Mouse (Mus musculus) R1 (cell line): ENCODE results near the gene Hsd3b5.
"Not testable (repeated sequence)": the region's sequence is repeated elsewhere in the genome, so short reads cannot be mapped to it uniquely, and the experiment has no call there.

Experiments
- DNase-seq: peaks from one replicate; pipeline ENCODE4 v3.0.0-alpha.2; 2018; ENCODE audit warnings: low read depth, low spot score

The Hsd3b5 gene

GRCm38 (mm10) chr3:98630152-98630551 lies at the start of gene Hsd3b5:
Hsd3b5 (minus strand) TSS chr3:98630252.
- DNase-seq, result no peak

- DNase-seq, result no peak
These were observed 5.1 kb upstream of the Hsd3b5 start for GRCm38 (mm10) chr3:98635145-98635544.

GRCm38 (mm10) chr3:98629633-98630032 lies 419 bp downstream of the Hsd3b5 start:
- DNase-seq, result no peak

- DNase-seq, result not testable (repeated sequence)
These were observed 13.3 kb downstream of the Hsd3b5 start for GRCm38 (mm10) chr3:98616786-98617185.

GRCm38 (mm10) chr3:98616244-98616643 lies 13.8 kb downstream of the Hsd3b5 start:
- DNase-seq, result not testable (repeated sequence)

GRCm38 (mm10) chr3:98614406-98614927 lies 15.6 kb downstream of the Hsd3b5 start:
- DNase-seq, result not testable (repeated sequence)

GRCm38 (mm10) chr3:98613963-98614362 lies 16.1 kb downstream of the Hsd3b5 start:
- DNase-seq, result no peak

- not testable (repeated sequence) for DNase-seq
These were observed 16.5 kb downstream of the Hsd3b5 start for GRCm38 (mm10) chr3:98613540-98613939.

GRCm38 (mm10) chr3:98588707-98589106 lies 41.3 kb downstream of the Hsd3b5 start, which contains the start of gene Gm10681:
Gm10681 (minus strand) TSS chr3:98588807.
- no peak for DNase-seq

GRCm38 (mm10) chr3:98587721-98588120 lies 42.3 kb downstream of the Hsd3b5 start:
- no peak for DNase-seq

GRCm38 (mm10) chr3:98582622-98583021 lies 47.4 kb downstream of the Hsd3b5 start:
- not testable (repeated sequence) for DNase-seq

- DNase-seq, result not testable (repeated sequence)
These were observed 47.9 kb downstream of the Hsd3b5 start for GRCm38 (mm10) chr3:98582202-98582601.

- not testable (repeated sequence) for DNase-seq
These were observed 49.0 kb downstream of the Hsd3b5 start for GRCm38 (mm10) chr3:98581024-98581423.
